Mouse (Mus musculus) spleen, postnatal 36 days (tissue): ENCODE measurements around the gene Abi1.
"Not testable (repeated sequence)": the region's sequence is repeated elsewhere in the genome, so short reads cannot be mapped to it uniquely, and the experiment has no call there.

Source experiments
- DNase-seq, 2 experiments: peaks; one replicate each; pipeline ENCODE4 v3.0.0; 2022; ENCODE audit warnings: low spot score in 2 of 2, mixed read lengths in 1 of 2

The Abi1 gene

GRCm38 (mm10) chr2:23034692-23035435 lies 5.2 kb downstream of the Abi1 start:
- no peak for DNase-seq

GRCm38 (mm10) chr2:23030631-23031030 lies 9.4 kb downstream of the Abi1 start:
- DNase-seq: no peak

- DNase-seq: no peak
Measured at GRCm38 (mm10) chr2:23028826-23029225, 11.2 kb downstream of the Abi1 start.

DNA sequence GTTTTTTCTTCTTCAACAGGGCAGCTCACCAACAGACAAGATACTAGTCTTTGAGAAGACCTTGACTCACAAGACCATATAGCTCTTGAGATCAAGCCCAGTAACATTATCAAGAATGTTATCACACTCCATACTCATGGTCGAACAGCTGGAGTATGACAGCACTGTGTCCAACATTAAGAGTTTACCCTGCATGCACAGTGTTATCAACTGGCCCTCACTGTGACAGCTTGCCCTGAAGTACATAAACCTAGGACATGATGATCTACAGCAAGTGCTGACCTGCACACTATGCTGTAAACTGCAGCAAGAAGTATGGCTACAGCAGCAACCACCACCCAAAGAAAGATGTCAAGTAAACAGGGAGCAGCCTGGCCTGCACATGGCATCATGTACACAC lies 13.7 kb downstream of the Abi1 start:
- DNase-seq: no peak

DNA sequence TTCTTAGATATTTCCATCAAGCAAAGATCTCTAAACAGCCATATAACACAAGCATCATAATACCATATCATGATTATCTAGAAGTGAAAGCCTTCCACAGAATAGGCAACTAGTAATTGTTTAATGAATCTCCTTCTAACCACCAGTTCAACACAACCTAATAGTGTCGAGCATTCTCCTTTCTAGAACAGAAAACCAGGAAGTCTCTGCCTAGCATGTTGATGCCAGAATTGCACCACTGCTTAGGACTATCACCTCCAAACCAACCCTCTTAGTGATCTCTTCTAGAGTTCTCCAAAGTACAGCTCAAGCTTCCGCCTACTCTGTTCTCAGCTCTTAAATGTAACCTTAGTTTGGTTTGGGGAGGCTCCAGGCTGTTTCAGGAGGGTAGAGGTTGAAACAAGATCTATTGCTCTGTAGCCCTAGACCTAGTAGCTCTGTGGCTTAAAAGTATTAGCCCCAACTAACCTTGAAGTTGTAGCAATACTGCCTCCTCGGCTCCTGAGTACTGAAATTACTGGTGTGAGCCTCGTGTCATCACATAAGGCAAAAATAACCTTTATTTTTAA lies 16.2 kb downstream of the Abi1 start:
- no peak for DNase-seq

DNA sequence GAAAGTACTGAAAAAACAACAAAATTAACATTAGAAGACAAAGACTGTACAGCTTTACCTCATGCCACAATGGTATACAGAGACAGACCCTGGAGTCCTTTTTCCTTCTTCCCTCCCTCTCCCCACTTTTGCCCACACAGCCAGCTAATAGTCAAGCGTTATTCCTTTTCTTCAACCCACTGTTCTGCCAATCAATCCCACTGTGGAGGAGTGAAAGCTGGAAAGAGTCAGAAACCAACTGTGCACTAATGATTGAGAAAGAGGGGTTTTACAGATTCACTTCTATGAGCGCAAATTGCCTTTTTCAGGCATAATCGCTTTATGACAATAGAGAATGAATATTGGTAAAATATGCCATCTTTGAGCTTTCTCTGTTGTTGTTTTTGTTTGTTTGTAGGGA lies 17.0 kb downstream of the Abi1 start:
- no peak for DNase-seq

- peak; percentile 13 to 22 for DNase-seq
Measured at GRCm38 (mm10) chr2:23021721-23022120, 18.3 kb downstream of the Abi1 start.

- no peak for DNase-seq
Measured at GRCm38 (mm10) chr2:23021320-23021719, 18.7 kb downstream of the Abi1 start.

DNA sequence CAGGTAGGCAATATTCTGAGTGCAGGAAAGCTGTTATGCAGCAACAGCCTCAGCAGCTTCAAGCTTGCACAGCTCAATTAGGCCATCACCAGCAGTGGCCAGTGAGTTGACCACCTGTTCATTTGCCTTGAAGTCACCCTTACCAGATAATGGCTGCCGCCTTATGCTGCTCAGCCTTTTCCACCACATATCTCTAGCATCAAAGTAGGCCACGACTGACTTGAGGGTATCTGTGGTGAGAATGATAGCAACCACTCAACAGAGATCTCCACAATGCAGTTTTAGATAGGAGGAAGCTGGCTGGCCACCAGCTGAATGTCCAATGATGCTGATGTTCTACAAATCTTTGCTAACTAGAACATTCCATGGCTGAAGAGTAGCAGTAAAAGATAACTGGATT lies 20.9 kb downstream of the Abi1 start:
- no peak for DNase-seq

DNA sequence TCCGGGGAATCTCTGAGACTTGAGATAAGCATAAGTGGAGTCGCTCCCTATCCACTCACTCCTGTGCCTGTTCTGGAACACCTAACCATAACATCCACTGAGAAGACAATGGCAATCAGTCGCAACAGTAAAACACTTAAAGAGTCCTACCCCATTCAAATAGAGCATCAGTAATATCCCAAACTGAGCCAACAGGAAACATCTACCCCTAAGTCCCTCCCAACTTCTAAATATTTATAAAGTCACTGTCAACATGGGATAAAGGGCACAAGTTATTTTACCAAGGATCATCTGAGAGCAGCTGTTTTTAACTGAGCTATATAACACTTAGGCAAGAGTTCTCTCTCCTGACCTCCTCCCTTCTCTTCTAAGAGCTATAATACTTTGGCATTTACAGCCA lies 23.9 kb downstream of the Abi1 start:
- DNase-seq: no peak

GRCm38 (mm10) chr2:23015335-23015734 lies 24.7 kb downstream of the Abi1 start:
- DNase-seq: no peak

GRCm38 (mm10) chr2:23014935-23015334 lies 25.1 kb downstream of the Abi1 start:
- not testable (repeated sequence) for DNase-seq

GRCm38 (mm10) chr2:23008256-23008655 lies 31.8 kb downstream of the Abi1 start:
- no peak for DNase-seq

DNA sequence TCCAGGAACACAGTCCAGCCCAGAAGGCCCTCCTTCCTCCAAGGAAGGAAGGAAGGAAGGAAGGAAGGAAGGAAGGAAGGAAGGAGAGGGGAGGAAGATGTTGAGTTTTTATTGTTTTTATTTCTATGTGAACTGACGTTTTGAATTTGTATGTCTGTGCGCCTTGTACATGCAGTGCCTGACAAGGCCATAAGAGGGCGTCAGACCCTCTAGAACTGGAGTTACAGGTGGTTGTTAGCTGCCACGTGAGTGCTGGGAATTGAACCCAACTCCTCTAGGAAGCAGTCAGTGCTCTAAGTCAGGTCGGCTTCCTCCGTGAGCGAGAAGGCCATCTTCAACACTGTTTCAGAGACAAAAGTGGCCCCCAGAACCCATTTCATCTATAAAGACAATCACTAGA lies 32.5 kb downstream of the Abi1 start:
- DNase-seq: no peak

GRCm38 (mm10) chr2:23007149-23007548 lies 32.9 kb downstream of the Abi1 start:
- DNase-seq: no peak

DNA sequence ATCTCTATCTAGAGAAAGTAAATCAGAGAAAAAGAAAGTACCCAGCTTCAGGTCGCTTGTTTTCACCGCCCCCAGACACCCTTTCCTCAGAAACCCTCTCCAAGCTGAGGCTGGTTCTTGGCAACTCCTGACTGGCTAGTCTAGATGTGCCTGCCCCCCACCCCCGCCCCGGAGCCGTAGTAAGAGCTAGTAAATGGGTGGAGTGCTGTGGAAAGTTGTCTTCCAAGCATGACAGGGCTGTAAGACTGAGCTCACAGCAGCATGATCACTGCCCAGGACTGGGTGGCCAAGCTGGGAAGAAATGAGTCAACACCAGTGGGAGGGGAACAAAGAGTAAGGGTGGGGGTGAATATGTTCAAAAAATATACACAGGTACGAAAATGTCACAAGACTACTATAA lies 33.8 kb downstream of the Abi1 start:
- DNase-seq: no peak

DNA sequence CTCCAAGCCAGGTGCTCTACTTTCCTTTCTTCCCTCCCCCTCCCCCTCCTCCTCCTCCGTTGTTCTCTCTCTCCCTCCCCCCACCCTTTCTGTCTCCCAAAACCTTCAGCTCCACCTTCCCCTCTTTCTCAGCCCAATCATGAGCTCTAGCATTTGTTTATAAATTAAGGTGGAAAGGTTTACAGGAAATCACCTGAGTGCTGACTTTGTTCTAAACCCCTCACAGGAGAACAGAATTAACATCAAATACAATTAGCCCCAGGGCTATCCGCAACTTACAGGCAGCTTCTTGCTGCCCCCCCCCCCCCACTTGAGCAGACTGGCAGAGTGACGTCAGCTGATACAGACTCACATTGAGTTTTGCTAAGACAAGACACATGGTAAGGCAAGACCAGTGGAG lies 37.4 kb downstream of the Abi1 start:
- no peak for DNase-seq

DNA sequence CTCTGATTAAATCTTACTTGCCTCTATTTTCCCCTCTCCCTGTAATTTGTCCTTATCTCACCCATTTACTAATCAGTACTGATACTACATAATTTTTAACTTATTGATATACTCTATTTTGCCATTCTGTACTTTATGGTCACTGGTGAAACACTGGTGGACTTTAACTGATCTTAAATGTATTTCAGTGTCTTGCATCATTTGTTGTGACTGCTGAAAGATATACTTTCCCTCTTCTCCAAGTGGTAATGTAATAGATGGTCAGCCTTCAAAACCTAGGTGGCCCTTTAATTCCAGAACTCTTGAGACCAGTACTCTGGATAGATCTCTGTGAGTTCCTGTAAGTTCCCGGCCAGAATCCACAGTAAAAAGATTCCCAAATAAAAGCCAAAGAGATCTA lies 40.4 kb downstream of the Abi1 start:
- no peak for DNase-seq

GRCm38 (mm10) chr2:22998804-22999203 lies 41.2 kb downstream of the Abi1 start:
- no peak for DNase-seq

DNA sequence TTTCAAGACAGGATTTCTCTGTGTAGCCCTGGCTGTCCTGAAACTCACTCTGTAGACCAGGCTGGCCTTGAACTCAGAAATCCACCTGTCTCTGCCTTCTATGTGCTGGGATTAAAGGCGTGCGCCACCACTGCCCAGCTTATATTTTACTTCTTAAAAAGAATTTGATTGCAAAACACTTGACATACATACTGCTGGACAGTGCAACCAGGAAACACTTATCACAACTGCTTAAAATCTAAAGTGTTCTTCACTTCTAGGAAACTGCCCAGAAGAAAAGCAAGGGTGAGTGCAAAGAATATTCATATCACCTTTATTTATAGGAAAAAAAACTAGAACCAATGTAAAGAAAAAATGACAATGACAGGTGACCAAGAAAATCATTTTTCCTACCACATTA lies 42.0 kb downstream of the Abi1 start:
- no peak for DNase-seq

GRCm38 (mm10) chr2:22996071-22996470 lies 44.0 kb downstream of the Abi1 start:
- no peak for DNase-seq

DNA sequence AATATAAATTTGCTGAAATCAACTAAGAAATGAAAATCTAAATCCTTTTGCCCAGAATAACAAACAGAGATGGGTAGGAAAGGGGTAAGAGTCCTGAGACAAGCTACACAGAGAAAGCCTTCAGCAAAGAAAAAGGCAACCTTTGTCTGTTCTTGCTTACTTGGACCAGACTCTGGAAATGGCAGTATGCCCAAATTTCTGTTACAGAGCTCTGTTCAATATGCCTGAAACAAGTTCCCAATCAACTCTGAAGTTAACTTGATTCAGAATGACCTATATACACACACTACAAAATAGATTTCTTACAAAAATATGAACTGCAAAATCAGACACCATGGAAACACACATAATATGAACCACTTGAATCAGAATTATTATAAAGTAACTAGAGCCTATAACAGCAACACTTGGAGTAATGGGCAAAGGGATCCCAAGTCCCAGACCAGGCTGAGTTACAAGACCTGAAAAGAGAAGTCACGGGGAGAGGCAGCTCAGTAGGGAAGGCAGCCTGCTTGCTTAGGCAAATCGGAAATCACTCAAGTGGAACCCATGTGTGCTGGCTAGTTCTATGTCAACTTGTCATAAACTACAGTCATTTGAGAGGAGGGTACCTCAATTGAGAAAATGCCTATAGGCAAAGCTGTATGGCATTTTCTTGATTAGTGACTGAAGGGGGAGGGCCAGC lies 53.9 kb downstream of the Abi1 start:
- DNase-seq: peak; percentile 42 to 45

- DNase-seq: no peak
Measured at GRCm38 (mm10) chr2:22977387-22977973, 62.6 kb downstream of the Abi1 start.
